Mouse (Mus musculus) right cerebral cortex, postnatal 10 days (tissue): ENCODE data around the gene Clasp1.
A peak's percentile ranks its signal among the peaks of the same experiment; 100 is the strongest.

Experiments used
- DNase-seq, 2 experiments: peaks; one replicate each; pipeline ENCODE4 v3.0.0; 2021; ENCODE audit warnings: low spot score in 2 of 2

Gene Clasp1

GRCm38 (mm10) chr1:118388757-118389453 is at the start of gene Clasp1:
TSS of gene Clasp1 (plus strand) at chr1:118389058.
- peak; percentile 98 for DNase-seq

DNA sequence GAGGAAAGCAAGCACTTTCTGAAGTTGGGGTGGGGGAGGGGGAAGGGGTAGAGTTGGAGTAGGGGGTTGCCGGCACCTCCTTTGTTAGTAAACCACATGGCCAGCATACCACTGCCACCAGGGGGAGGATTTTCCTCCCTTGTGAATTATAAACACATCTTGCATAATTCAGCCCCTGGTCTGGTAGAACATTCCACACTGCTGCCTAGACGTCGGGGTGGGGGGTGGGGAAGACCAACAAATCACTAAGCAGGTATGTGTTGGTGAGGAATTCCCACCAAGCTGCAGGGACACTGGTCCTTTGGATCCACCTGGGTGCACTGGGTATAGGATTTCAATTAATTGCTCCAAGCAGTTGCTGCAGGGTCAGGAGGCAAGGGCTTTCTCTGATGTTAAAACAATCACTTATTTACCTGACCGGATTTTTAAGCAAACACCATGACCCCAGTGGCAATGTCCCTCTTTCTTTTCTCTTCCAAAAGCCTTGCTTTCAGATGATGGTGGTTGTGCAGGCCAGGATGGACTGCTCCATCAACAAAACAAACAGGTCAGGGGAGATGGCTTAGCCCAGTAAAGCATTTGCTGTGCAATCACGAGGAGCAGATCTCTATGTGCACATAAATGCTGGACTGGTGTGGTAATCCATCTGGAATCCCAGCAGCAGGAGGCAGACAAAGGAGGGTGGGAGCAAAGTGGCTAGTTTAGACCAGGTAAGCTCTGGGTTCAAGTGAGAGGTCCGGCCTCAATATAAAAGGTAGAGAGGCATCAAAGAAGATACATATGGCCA is 45.0 kb upstream of the Clasp1 start:
- DNase-seq = no peak

DNA sequence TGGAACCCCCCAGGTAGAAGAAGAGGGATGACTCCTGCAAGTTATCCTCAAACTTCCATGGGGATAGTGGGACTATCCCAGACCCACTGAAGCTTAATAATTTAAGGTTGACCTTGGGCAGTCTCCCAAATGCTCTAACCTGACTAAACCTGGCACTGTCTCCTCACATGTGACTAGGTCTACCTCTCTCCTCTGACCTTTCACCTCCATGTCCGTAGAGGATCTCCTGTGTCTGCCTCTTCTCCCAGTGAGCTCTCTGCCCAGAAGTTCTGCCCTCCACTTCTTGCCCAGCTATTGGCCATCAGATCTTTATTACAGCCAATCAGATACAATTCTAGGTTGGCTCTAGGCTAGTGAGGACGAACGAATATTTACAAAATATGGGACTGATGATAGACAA is 38.9 kb upstream of the Clasp1 start:
- DNase-seq = no peak

- no peak for DNase-seq
Measured at GRCm38 (mm10) chr1:118359071-118359761, 29.6 kb upstream of the Clasp1 start.

GRCm38 (mm10) chr1:118367970-118368369 is 20.9 kb upstream of the Clasp1 start:
- DNase-seq = no peak

DNA sequence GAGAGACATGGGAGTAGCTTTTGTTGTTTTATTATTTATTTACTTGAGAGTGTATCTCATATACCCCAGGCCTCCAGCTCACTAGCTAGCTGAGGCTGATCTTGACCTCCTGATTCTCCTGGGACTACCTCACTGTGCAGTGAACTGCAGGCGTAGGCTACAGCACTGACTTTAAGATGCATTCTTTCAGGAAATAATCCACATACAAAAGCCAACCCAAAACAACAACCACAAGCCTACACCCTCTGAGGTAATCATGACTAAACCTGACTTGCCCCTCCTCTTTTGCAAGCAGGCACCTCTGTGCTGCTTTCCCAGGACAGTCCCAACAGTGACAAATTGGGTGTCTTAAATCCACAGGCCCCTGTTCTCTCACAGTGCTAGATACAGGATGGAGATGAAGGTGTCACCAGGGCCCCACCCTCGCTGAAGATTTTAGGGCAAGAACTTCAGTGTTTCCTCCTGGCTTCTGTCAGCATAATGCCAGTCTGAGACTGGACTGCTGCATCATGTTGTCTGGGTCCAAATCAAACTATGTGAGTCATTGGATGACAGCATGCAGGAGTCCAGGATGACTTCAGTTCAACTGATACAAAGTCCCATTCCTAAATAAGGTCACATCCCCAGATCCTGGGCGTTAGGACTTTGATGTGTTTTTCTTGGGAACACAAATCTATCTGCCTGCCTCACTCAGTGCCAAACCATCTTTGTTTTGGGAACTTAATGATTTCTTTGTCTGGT is 20.0 kb upstream of the Clasp1 start:
- no peak for DNase-seq

DNA sequence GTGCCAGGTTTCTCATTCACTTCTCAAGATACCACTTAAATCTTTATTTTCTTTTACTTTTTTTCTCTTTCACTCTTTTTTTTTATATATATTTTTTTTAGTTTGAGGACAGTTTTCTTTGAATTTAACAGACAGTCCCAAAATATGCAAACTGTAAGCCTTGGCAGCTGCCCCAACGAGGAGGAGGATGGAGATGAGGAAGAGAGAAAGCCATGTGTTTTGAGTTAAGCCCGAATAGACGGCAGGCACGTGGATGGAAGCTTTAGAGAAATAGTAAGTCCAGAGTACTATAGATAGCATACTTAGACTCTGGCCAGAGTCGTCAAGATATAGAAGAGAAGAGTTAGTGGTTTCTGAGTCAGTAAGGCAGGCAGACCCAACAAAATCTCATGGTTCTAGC is 11.1 kb upstream of the Clasp1 start:
- DNase-seq = peak; percentile 53 to 60

DNA sequence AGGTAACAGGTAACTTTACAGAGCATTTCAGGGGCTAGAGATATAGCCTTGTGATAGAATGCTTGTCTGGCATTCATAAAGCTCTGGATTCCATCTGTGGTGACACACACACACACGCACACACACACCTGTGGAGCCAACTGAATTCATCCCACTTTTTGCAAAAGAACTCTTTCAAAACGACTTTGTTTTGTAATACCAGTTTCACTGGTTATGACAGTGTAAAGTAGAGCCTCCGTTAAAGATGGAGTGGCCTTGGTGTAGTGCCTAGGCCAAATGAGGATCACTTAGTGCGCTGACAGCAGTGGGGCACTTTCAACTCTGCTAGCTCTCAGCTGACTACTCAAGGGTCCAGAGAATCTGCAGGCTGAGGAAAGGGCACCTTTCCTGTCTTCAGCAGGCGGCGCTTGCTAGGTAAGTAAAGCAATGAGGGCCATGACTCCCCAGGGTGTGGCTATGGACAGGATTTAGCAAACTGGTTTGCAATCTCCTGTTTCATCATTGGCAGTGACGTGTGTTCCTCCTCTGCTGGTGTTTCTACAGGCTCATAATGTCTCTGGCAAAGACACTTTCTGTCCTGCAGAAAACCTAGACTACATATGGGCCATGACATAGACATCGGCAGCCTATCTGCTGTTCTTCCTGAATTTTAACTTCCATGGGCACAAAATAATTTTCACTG is 8.6 kb upstream of the Clasp1 start:
- no peak for DNase-seq

GRCm38 (mm10) chr1:118388127-118388756 is 616 bp upstream of the Clasp1 start:
- DNase-seq = peak; percentile 77 to 81

DNA sequence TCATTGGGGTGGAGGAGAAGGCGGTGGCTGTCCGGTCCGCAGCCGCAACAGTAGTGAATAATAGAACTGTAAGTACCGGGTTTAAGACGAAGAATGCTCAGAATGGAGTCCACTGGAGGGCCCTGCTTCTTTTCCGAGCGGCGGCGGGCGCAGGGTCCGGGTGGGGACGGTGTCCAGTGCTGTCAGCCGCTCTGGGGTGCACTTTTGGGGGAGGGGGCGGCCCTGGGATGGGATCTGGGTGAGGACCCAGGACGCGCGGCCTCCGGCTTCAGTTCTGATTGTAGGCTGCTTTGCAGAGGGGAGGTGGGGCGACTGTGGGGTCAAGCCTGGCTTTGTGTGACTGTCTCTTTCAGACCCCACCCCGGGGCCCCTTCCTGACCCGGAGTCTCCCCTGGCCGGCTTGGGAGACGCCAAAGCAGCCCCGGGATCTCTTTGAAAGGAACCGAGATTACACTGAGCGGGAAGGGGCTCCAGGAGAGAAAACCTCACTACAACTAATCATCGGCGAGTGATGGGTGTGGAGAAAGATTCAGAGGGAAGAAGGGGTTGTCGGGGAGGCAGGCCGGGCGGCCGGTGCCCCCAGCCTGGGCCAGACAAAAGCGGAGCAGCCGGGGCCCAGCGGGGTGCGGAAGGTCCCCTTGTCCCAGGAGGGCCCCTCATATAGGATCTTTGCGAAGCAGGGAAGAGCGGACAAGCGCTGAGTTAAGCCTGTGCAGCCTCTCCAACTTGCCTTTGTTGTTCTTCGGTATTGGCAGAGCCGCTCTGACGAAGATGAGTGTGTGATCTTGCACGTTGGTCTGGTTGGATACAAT is 802 bp downstream of the Clasp1 start:
- peak; percentile 71 to 77 for DNase-seq

- no peak for DNase-seq
Measured at GRCm38 (mm10) chr1:118390266-118390660, 1.4 kb downstream of the Clasp1 start.

GRCm38 (mm10) chr1:118390871-118391387 is 2.1 kb downstream of the Clasp1 start:
- no peak for DNase-seq

DNA sequence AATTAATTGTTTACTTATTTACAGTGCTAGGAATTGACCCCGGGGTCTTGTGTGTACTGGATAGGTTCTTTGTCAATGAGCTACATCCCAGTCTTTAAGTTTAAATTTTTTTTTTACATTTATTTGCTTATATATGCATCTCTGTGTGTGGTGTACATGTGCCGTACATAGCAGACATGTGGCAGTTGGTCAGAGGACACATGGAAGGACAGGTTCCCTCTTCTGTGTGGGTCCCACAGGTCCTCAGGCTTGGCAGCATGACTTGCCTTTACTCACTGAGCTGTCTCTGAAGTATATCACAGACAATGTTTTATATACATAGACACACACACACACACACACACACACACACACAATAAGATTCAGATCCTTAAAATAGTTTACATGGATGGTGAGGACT is 3.4 kb downstream of the Clasp1 start:
- DNase-seq = no peak

DNA sequence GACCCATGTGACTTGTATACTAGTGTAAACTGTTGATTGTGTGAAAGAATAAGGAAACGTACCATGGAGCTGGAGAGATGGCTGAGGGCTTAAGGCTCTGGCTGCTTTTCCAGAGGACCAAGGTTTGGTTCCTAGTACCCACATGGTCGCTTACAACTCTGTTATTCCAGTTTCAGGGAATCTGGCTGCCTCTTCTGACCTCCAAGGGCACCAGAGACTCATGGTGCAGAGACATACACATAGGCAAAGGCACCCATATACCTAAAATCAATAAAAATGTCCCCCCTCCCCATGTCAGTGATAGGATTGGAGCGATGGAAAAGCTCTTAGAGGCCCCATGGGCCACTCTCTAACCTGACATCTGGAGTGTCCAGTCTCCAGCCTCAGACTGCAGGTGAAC is 5.1 kb downstream of the Clasp1 start:
- no peak for DNase-seq

DNA sequence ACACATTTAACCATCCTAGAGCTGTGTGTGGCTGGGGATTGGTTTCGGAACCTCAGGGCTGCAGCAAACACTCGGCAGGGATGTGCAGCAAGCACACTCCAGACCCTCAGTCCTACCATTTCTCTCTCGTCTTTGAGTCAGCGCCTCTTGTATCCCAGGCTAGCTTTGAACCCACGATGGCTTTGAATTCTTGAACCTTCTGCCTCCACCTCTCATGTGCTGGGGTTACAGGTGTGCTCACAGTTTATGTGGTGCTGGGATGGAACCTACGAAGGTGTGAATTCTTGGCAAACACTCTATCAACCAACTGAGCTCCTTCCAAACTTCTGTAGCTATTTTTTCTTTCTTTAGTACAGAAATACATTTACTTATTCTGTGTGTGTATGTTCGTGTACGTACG is 9.0 kb downstream of the Clasp1 start:
- no peak for DNase-seq

DNA sequence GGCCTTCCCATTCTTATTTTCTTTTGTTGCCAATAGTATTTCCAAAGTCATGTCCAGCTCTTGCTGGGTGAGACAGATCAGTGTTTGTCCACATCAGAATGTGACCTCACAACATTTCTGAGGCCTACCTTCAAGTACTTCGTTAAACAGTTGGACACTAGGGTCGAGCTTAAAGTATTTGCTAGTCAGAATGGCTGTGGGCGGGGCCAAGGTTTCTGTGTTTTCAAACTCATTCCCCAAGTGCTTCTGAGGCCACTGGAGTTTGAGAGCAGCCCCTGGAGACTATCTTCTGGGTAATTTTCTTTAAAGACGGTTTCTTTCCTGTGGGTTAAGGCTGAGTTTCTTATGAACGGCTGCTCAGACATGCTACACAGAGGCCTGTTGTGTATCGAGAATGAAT is 9.7 kb downstream of the Clasp1 start:
- DNase-seq = no peak

DNA sequence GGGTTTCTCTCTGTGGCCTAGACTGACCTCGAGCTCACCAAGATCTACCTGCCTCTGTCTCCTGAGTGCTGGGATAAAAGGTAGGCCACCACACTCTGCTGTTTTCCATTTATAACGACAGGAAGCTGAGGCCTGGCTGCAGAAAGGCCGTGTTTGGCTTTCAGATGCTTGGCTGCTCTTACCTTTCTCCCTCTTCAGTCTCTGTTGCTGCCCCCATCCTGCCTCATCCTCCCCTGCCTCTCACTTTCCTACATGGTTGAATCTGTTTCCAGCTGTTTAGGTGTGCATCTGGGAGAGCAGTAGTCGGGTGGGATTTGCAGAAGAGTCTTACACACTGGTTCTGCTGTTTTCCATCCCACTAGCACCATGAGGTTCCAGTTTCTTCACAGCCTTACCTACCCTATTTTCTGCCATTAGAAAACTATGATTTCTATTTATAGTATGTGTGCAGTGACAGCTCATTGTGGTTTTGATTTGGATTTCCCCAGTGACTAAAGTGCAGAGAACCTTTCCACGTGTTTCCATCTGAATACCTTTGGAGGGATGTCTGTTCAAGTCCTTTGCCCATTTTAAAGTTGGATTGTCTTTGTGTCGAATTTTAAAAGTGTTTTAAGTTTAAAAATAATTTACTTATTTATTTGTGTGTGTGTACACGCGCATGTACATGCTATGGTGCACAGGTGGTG is 10.9 kb downstream of the Clasp1 start:
- DNase-seq = no peak

DNA sequence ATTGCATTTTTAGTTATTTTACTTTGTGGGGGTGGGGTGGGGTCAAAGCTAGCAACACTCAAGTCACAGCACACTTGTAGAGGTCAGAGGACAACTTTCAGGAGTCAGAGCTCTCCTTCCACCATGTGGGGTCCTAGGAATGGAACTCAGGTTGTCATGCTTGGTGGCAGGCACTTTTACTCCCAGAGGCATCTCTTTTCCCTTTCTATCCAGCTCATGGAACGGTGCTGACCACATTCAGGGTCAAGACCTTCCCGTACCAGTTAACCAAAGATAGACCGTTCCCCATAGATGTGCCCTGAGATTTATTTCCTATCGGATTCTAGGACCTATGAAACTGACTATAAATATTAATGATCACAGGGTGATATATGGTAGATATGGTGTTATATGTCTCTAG is 13.1 kb downstream of the Clasp1 start:
- no peak for DNase-seq

- no peak for DNase-seq
Measured at GRCm38 (mm10) chr1:118402556-118402955, 13.7 kb downstream of the Clasp1 start.
